Mouse (Mus musculus): ENCODE data around the gene Ppp4r1.

GRCm38 (mm10) chr17:65842669-65843381, 60.5 kb downstream of the Ppp4r1 start:
- no peak for TF ChIP-seq CTCF (IDR thresholded peaks at IDR 0.05; ENCODE audit: insufficient read depth, low read depth, low read length)
- TF ChIP-seq POLR2A (IDR thresholded peaks at IDR 0.05; ENCODE audit: insufficient read depth, low read depth, low read length): no peak
